Mouse (Mus musculus) embryonic fibroblast, embryonic 13.5 days (primary cell): Measurements from ENCODE around the gene Gdpd3.

Source experiments
- CTCF ChIP-seq: IDR thresholded peaks from 2 replicates; pipeline ENCODE4 v1.5.1; 2011; ENCODE audit warnings: mild to moderate bottlenecking, control low read depth, low read length, moderate library complexity, borderline replicate concordance; ENCODE audit not compliant: insufficient read depth
- POLR2A ChIP-seq: IDR thresholded peaks from 2 replicates; pipeline ENCODE4 v1.6.1; 2011; ENCODE audit warnings: low read depth, mild to moderate bottlenecking, control low read depth, low read length, moderate library complexity

- TF ChIP-seq POLR2A (no peak), CTCF (no peak)
Observed at GRCm38 (mm10) chr7:126758539-126758938, 7.6 kb upstream of the Gdpd3 start.
